Mouse (Mus musculus): Measurements from ENCODE around the gene Fxyd6. TPM values are rescaled to one million over a fixed set of nuclear protein-coding genes. Genes with fewer than 3 reads are reported as not detected.

The Fxyd6 gene
- polyA plus RNA-seq, 1 experiment = 0.85 TPM

DNA sequence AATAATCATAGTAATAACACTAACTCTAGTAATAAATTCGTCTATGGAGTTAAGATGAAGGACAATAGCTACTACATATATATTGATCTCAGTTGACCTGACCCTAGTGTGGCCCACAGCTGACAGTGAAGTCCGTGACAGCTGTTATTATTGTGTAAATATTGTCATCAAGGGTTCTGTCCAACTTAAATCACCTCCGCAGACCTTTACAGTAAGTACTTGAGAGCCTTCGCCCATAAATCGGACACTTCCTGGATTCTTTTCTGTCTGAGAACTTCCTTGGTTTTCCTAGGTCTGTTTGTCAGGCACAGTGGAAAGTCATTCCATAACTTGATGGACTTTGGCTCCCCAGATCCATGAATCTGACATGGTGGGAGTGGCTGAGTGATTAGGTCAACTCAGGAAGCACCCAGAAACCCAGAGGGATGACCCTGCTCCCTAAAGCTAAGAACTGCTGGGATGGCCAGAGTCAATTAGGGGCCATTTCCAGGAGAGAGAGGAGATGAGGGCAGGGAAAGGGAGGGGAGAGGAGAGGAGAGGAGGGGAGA, 74.3 kb downstream of the Fxyd6 start:
- Histone ChIP-seq H3K4me1 (ENCODE audit: control insufficient read depth, insufficient read depth, low read length) (no peaks in the 10 kb centered on the region; the same call in 1 of the 2 replicates), H3K27ac (ENCODE audit: control insufficient read depth, insufficient read depth, low read depth, low read length, poor library complexity) (no peak overlapping the region), H3K4me3 (replicated peaks; ENCODE audit: control insufficient read depth, low read depth, low read length) (no peak overlapping the region)
- 71% methylated on average over 5 of the region's 5 CpGs for WGBS
- no peak for TF ChIP-seq CTCF (IDR thresholded peaks at IDR 0.05; ENCODE audit: control insufficient read depth, insufficient read depth, low read length)
- TF ChIP-seq POLR2A (IDR thresholded peaks at IDR 0.05; ENCODE audit: borderline replicate concordance, control insufficient read depth, low read depth, low read length) = no peak

Other genes with a start within 250 kb of the Fxyd6 start
- gene Scn4b, start 231.8 kb upstream of the Fxyd6 start, polyA plus RNA-seq (2011; ENCODE audit: insufficient read depth, insufficient read length, low replicate concordance, missing spikeins) = 0.60 TPM in 1 of 2 replicates, not detected in the other
- gene BC049352, start 188.2 kb upstream of the Fxyd6 start, polyA plus RNA-seq (2011; ENCODE audit: insufficient read depth, insufficient read length, low replicate concordance, missing spikeins) = not detected in 2 replicates
- not detected in 2 replicates for gene Tmprss4, start 166.1 kb upstream of the Fxyd6 start, polyA plus RNA-seq (2011; ENCODE audit: insufficient read depth, insufficient read length, low replicate concordance, missing spikeins)
- gene Il10ra, start 101.0 kb upstream of the Fxyd6 start, polyA plus RNA-seq (2011; ENCODE audit: insufficient read depth, insufficient read length, low replicate concordance, missing spikeins) = 16.0 and 32.8 TPM in 2 replicates
- 0.59 and 1.5 TPM in 2 replicates for gene Tmprss13, start 51.1 kb upstream of the Fxyd6 start, polyA plus RNA-seq (2011; ENCODE audit: insufficient read depth, insufficient read length, low replicate concordance, missing spikeins)
- gene Fxyd2, start 29.5 kb downstream of the Fxyd6 start, polyA plus RNA-seq (2011; ENCODE audit: insufficient read depth, insufficient read length, low replicate concordance, missing spikeins) = 10.6 TPM in 1 of 2 replicates, not detected in the other
- not detected in 2 replicates for gene Dscaml1, start 56.4 kb downstream of the Fxyd6 start, polyA plus RNA-seq (2011; ENCODE audit: insufficient read depth, insufficient read length, low replicate concordance, missing spikeins)

Data from bone marrow, adult 2 months (tissue).